Comparison of ENCODE assay signal across 9 mouse cellular contexts in genomic region chr15:7216581-7217272, GRCm38 (mm10).
DNase-seq lines count a peak whose midpoint lies in the region.
"Had no signal": no experiment of that assay in that cellular context is flagged by ENCODE, and none has a peak within 500 bp of the region (broad histone marks: within the 10 kb centered on the region; RNA-seq: fewer than 3 reads in every experiment).

No protein-coding gene starts in this region.

- peak; percentile 4 to 25 for DNase-seq in thymus, adult 18-20 months
- DNase-seq in thymus, postnatal 10 days (ENCODE audit: low spot score in 2 of 2), result no peak
- DNase-seq in fibroblast of lung, adult 2 months (ENCODE audit: low read depth), result peak; percentile 73
- DNase-seq in monocyte, adult 2 months (ENCODE audit: low read depth in 1 of 2, low spot score in 2 of 2), result peak; percentile 40 to 55
- no peak for DNase-seq in adrenal gland, postnatal 14 days
- DNase-seq in left cerebral cortex, adult 8-10 months (ENCODE audit: low spot score in 2 of 2), result no peak
- DNase-seq in testis, postnatal 10 days (ENCODE audit: low spot score), result no peak
- DNase-seq: heart, postnatal 14 days; midbrain, embryonic 14.5 days had no signal

Comparison
In these comparisons a context has a peak if more than half of its experiments do, and no peak if none do; other contexts are left out.
1. DNase-seq: peak in thymus, adult 18-20 months (2 of 2), fibroblast of lung, adult 2 months (single experiment) and monocyte, adult 2 months (2 of 2); none in thymus, postnatal 10 days (0 of 2), adrenal gland, postnatal 14 days (single experiment), left cerebral cortex, adult 8-10 months (0 of 2) and testis, postnatal 10 days (single experiment).